Mouse (Mus musculus) stomach, postnatal 0 days (tissue): ENCODE results near the gene Cks1b.
"Not testable (repeated sequence)": the region's sequence is repeated elsewhere in the genome, so short reads cannot be mapped to it uniquely, and the experiment has no call there.

ENCODE experiments used
- CTCF ChIP-seq: IDR thresholded peaks from 2 replicates; pipeline ENCODE4 v1.5.1; 2016; ENCODE audit warnings: antibody characterized with exemption, low read depth, mild to moderate bottlenecking, moderate library complexity
- EP300 ChIP-seq: optimal IDR thresholded peaks from 2 replicates; pipeline ENCODE3; 2016; ENCODE audit warnings: antibody characterized with exemption

DNA sequence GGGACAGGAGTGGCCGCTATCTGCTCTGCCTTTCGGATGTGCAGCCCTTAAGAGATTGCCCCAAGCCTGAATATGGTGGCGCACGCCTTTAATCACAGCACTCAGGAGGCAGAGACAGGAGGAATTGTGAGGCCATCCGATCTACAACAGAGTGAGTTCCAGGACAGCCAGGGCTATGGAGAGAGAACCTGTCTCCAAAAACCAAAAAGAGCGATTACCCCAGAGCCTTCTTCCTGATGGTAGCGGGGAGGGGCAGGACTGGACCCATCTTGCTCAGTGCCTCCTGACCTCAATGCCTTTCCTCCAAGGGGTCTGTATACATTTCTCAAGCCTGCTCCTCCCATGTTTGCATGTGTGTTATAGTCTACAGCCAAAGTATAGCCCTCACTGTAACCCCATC lies 10.8 kb upstream of the Cks1b start:
- not testable (repeated sequence) for TF ChIP-seq CTCF, EP300
